Mouse (Mus musculus): ENCODE data around the gene Sh3bgrl2. TPM values are rescaled to one million over a fixed set of nuclear protein-coding genes. Genes with fewer than 3 reads are reported as not detected.
A peak's percentile ranks its signal among the peaks of the same experiment; 100 is the strongest.

The Sh3bgrl2 gene
- polyA plus RNA-seq, 1 experiment from 2014 or later: 9.1 TPM

GRCm38 (mm10) chr9:83545240-83545639 is 2.9 kb upstream of the Sh3bgrl2 start:
- no peak overlapping the region for H3K27ac ChIP-seq (replicated peaks)
- no peak overlapping the region for H3K4me2 ChIP-seq
- H3K4me1 ChIP-seq (replicated peaks): no peaks in the 10 kb centered on the region
- no peak for ATAC-seq (ENCODE audit: low read depth)
- no peaks in the 10 kb centered on the region for H3K9me3 ChIP-seq
- no peak overlapping the region for H3K4me3 ChIP-seq
- H3K27me3 ChIP-seq: peaks cover 4% of the 10 kb centered on the region; the same call in 1 of the 2 replicates
- no peaks in the 10 kb centered on the region for H3K36me3 ChIP-seq
- no peak overlapping the region for H3K9ac ChIP-seq

DNA sequence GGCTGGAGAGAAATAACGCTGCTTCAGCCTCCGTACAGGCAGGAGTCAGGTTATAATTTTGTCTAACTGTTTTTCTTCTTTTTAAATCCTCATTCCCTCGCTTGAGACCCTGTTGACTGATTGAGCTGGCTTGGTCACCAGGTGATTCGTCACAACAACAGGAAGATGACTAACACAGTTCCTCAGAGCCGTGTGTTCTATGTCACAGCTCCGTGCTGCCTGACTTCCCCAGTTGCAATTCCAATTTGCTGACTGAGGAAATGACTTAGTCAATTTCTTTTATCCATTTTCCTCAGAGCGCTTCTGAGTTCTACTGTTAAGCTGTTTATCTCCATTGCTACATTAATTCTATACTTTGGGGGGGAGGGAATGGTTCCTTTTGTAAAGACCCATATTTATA is 1.8 kb upstream of the Sh3bgrl2 start:
- no peak overlapping the region for H3K9ac ChIP-seq
- no peak overlapping the region for H3K27ac ChIP-seq (replicated peaks)
- H3K36me3 ChIP-seq: no peaks in the 10 kb centered on the region
- no peak overlapping the region for H3K4me3 ChIP-seq
- 82% methylated on average over 7 of the region's 7 CpGs for WGBS
- no peaks in the 10 kb centered on the region for H3K9me3 ChIP-seq
- no peaks in the 10 kb centered on the region for H3K4me1 ChIP-seq (replicated peaks)
- no peak for ATAC-seq (ENCODE audit: low read depth)
- no peak overlapping the region for H3K4me2 ChIP-seq
- peaks cover 4% of the 10 kb centered on the region; the same call in 1 of the 2 replicates for H3K27me3 ChIP-seq

DNA sequence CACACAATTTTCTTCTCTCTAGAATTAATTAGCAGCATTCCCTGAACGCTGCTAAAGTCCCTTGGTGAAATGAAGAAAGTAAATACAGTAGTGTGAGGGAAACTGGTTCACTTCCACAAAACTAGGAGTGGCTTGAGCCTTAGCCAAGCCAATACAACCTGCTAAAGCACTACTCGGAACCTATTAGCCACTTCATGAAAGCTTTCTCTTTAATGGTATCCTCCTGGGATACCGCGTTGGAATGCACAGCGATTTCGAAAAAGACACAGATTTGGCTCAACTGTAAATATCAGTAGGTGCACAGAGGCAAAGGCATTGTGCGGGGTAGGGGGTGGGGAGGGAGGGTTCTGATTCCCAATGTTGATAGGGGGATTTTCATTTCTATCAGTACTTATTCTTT is 898 bp upstream of the Sh3bgrl2 start:
- peaks cover 4% of the 10 kb centered on the region; the same call in 1 of the 2 replicates for H3K27me3 ChIP-seq
- ATAC-seq (ENCODE audit: low read depth): no peak
- no peaks in the 10 kb centered on the region for H3K9me3 ChIP-seq
- H3K36me3 ChIP-seq: no peaks in the 10 kb centered on the region
- H3K27ac ChIP-seq (replicated peaks): no peak overlapping the region
- H3K4me1 ChIP-seq (replicated peaks): no peaks in the 10 kb centered on the region; the same call in 1 of the 2 replicates
- no peak overlapping the region for H3K9ac ChIP-seq
- no peak overlapping the region for H3K4me2 ChIP-seq
- 70% methylated on average over 7 of the region's 7 CpGs for WGBS
- no peak overlapping the region for H3K4me3 ChIP-seq

- H3K27ac ChIP-seq (replicated peaks): no peak overlapping the region
- no peak overlapping the region for H3K4me3 ChIP-seq
- no peaks in the 10 kb centered on the region for H3K36me3 ChIP-seq
- 85% methylated on average over 6 of the region's 6 CpGs for WGBS
- ATAC-seq (ENCODE audit: low read depth): no peak
- no peaks in the 10 kb centered on the region for H3K9me3 ChIP-seq
- no peaks in the 10 kb centered on the region; the same call in 1 of the 2 replicates for H3K4me1 ChIP-seq (replicated peaks)
- no peak overlapping the region for H3K4me2 ChIP-seq
- H3K9ac ChIP-seq: no peak overlapping the region
- H3K27me3 ChIP-seq: peaks cover 4% of the 10 kb centered on the region; the same call in 1 of the 2 replicates
Measured at GRCm38 (mm10) chr9:83549866-83550265, 1.7 kb downstream of the Sh3bgrl2 start.

DNA sequence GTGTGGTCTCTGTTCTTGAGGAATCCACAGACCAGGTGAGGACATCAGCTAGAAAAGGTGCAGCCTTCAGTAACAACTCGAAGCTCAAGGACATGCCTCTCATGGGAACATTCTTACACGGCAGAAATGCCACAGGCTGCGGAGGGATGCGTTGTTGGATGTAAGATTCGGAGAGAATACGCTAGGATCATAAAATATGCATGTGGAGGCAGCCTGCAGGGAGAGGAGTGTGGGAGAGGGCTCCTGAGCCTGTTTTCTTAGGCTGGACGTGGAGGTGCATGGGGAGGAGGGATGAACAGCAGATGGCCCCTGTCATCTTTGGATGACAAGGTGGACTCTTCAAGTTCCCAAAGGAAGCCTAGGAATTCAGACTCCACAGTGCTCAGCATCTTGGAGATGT is 3.0 kb downstream of the Sh3bgrl2 start:
- no peaks in the 10 kb centered on the region for H3K36me3 ChIP-seq
- no peak overlapping the region for H3K9ac ChIP-seq
- H3K4me1 ChIP-seq (replicated peaks): no peaks in the 10 kb centered on the region; the same call in 1 of the 2 replicates
- no peak overlapping the region for H3K4me3 ChIP-seq
- no peak overlapping the region for H3K4me2 ChIP-seq
- peaks cover 4% of the 10 kb centered on the region; the same call in 1 of the 2 replicates for H3K27me3 ChIP-seq
- WGBS: 63% methylated on average over 7 of the region's 7 CpGs
- ATAC-seq (ENCODE audit: low read depth): no peak
- no peaks in the 10 kb centered on the region for H3K9me3 ChIP-seq
- H3K27ac ChIP-seq (replicated peaks): no peak overlapping the region

DNA sequence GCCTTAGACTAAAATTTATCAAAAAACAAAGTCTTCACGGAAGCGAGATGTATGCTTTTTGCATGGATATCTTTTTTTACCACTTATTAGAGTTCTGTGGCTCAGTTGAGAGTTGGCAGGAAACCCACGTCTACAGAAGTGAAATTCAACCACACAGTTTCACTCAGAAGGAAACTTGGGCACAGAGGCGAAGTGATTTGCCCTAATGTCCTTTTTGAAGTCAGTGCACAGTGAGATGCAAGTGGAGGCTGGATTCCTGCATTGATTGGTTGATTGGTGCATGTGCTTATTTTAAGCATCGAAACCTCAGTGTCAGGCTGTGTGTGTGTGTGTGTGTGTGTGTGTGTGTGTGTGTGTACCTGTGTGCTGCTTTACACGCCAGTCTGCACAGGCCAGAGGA is 3.5 kb downstream of the Sh3bgrl2 start:
- H3K9ac ChIP-seq: no peak overlapping the region
- WGBS: 92% methylated on average over 6 of the region's 6 CpGs
- no peak overlapping the region for H3K4me3 ChIP-seq
- no peak overlapping the region for H3K4me2 ChIP-seq
- no peak overlapping the region for H3K27ac ChIP-seq (replicated peaks)
- H3K9me3 ChIP-seq: no peaks in the 10 kb centered on the region
- peaks cover 4% of the 10 kb centered on the region; the same call in 1 of the 2 replicates for H3K27me3 ChIP-seq
- no peak for ATAC-seq (ENCODE audit: low read depth)
- H3K4me1 ChIP-seq (replicated peaks): peaks cover 5% of the 10 kb centered on the region
- no peaks in the 10 kb centered on the region for H3K36me3 ChIP-seq

DNA sequence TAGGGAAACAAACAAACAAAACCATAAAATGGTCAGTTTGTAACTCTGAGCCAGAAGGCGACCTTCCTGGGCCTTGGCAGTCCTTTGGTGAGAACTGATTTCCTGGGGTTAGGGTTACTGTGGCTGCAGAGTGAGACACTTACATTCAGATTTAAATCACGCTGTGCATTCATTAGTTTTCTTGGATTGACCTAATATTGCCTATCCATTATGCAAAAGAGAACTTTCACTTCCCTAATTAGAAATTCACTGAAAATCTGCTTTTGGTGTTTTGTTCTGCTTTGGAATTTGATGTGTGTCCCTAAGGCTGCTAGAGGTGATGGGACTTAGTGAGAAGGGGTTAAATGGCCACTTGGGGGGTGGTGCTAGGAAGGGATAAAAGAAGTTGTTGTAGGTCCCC is 7.5 kb downstream of the Sh3bgrl2 start:
- no peak overlapping the region for H3K4me2 ChIP-seq
- no peaks in the 10 kb centered on the region for H3K36me3 ChIP-seq
- no peak overlapping the region for H3K4me3 ChIP-seq
- no peaks in the 10 kb centered on the region for H3K27me3 ChIP-seq
- no peak overlapping the region for H3K27ac ChIP-seq (replicated peaks)
- H3K9me3 ChIP-seq: no peaks in the 10 kb centered on the region
- H3K4me1 ChIP-seq (replicated peaks): peaks cover 16% of the 10 kb centered on the region
- 68% methylated on average over 2 of the region's 2 CpGs for WGBS
- no peak overlapping the region for H3K9ac ChIP-seq
- ATAC-seq (ENCODE audit: low read depth): no peak

GRCm38 (mm10) chr9:83556236-83556635 is 8.1 kb downstream of the Sh3bgrl2 start:
- no peak overlapping the region for H3K4me2 ChIP-seq

GRCm38 (mm10) chr9:83556780-83557771 is 8.9 kb downstream of the Sh3bgrl2 start:
- Histone ChIP-seq H3K9me3 (no peaks in the 10 kb centered on the region), H3K4me1 (replicated peaks) (peaks cover 16% of the 10 kb centered on the region), H3K4me2 (no peak overlapping the region), H3K4me3 (no peak overlapping the region), H3K36me3 (no peaks in the 10 kb centered on the region), H3K9ac (no peak overlapping the region), H3K27ac (replicated peaks) (no peak overlapping the region), H3K27me3 (no peaks in the 10 kb centered on the region)
- peak; percentile 45; the same call in 1 of the 2 replicates for ATAC-seq (ENCODE audit: low read depth)
- WGBS: 64% methylated on average over 10 of the region's 10 CpGs

More at GRCm38 (mm10) chr9:83556236-83556635, 8.1 kb downstream of the Sh3bgrl2 start:
- H3K4me3 ChIP-seq: no peak overlapping the region
- 36% methylated on average over 6 of the region's 6 CpGs for WGBS
- ATAC-seq (ENCODE audit: low read depth): no peak
- no peak overlapping the region for H3K27ac ChIP-seq (replicated peaks)
- H3K9ac ChIP-seq: no peak overlapping the region
- peaks cover 16% of the 10 kb centered on the region for H3K4me1 ChIP-seq (replicated peaks)
- no peaks in the 10 kb centered on the region for H3K27me3 ChIP-seq
- H3K9me3 ChIP-seq: no peaks in the 10 kb centered on the region
- H3K36me3 ChIP-seq: no peaks in the 10 kb centered on the region

DNA sequence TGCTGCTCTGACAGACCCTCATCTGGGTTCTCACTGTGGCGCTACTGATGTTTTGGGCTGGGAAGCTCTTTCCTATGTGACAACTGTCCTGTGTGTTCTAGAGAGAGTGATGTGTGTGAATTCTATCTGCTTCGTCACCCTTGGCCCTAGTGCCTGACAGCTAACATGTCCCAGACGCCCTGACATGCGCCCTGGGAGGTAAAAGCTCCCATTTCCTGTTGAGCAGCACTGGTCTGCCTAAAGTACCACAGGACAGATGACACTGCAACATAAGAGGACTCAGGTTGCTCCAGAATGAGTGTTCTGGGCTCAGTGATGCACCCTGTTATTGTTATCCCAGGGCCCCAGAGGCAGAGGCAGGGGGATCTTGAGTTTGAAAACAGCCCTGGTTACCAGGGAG is 12.5 kb downstream of the Sh3bgrl2 start:
- 84% methylated on average over 4 of the region's 4 CpGs for WGBS
- H3K4me3 ChIP-seq: no peak overlapping the region
- ATAC-seq (ENCODE audit: low read depth): no peak

DNA sequence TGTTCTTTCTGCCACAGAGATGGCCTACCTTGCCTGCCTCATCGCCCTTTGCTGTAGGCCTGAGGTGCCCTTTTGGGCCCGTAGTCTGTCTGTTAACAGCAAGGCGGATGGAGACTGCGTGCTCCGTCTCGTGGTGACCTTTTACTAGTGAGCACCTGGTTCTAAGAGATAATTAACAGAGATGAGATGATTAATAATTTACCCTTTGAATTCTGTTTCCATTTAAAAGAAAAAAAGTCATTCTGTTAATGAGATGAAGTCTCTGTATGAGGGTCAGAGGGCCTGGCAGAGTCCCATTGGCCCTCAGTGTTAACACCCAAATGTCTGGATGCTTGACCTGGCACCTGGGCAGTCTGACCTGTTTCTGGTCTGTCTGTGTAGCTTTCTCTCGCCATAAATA is 14.8 kb downstream of the Sh3bgrl2 start:
- Histone ChIP-seq H3K27me3 (no peaks in the 10 kb centered on the region), H3K4me3 (no peak overlapping the region), H3K9me3 (no peaks in the 10 kb centered on the region), H3K4me2 (no peak overlapping the region), H3K9ac (no peak overlapping the region), H3K4me1 (replicated peaks) (no peaks in the 10 kb centered on the region), H3K27ac (replicated peaks) (no peak overlapping the region), H3K36me3 (no peaks in the 10 kb centered on the region)
- ATAC-seq (ENCODE audit: low read depth): no peak
- WGBS: 90% methylated on average over 7 of the region's 7 CpGs

More for the DNA sequence above, 12.5 kb downstream of the Sh3bgrl2 start:
- Histone ChIP-seq H3K9ac (no peak overlapping the region), H3K36me3 (no peaks in the 10 kb centered on the region), H3K4me2 (no peak overlapping the region), H3K9me3 (no peaks in the 10 kb centered on the region), H3K27me3 (no peaks in the 10 kb centered on the region), H3K27ac (replicated peaks) (no peak overlapping the region), H3K4me1 (replicated peaks) (peaks cover 16% of the 10 kb centered on the region)

DNA sequence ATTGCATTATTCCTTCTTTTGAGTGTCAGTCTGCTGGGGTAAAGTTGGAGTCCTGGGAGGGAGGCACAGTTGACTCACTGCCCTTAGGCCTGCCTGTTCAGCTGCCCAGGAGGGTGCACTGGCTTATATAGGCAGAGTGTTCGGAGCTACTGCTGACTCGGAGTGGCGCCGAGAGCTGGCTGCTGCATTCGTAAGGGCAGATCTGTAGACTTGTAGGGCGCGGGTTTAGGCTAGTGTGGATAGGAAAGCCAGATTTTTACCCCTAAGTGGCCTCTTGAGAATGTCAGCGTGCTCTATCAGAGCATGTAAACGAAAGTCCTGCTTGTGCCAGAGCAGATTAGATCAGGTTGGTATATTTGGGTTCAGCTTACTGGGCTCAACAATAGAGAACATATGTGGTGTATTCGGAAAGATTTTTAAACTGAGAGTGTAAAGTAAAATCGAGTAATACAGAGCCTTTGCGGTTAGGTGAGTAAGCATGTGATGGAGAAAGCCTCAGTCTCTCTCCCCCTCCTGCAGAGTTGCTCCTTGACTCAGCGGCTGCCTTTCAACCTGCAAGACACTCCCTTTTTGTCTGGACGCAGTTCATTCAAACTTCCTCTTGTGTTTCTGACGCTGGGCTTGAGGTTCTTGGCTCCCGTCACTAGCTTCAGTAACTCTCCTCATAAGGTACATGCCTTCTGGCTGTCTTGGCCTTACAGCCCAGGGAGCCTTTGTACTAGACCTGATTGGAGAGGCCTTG is 15.9 kb downstream of the Sh3bgrl2 start:
- Histone ChIP-seq H3K36me3 (no peaks in the 10 kb centered on the region), H3K9ac (no peak overlapping the region), H3K4me1 (replicated peaks) (no peaks in the 10 kb centered on the region), H3K4me3 (no peak overlapping the region), H3K9me3 (no peaks in the 10 kb centered on the region), H3K27ac (replicated peaks) (no peak overlapping the region), H3K27me3 (no peaks in the 10 kb centered on the region), H3K4me2 (no peak overlapping the region)
- no peak for ATAC-seq (ENCODE audit: low read depth)
- WGBS: 59% methylated on average over 16 of the region's 16 CpGs
